Mouse (Mus musculus) embryonic facial prominence, embryonic 10.5 days (tissue): ENCODE data around the gene Mprip. TPM values are rescaled to one million over a fixed set of nuclear protein-coding genes. Genes with fewer than 3 reads are reported as not detected.
A peak's percentile ranks its signal among the peaks of the same experiment; 100 is the strongest.
"Not testable (repeated sequence)": the region's sequence is repeated elsewhere in the genome, so short reads cannot be mapped to it uniquely, and the experiment has no call there.

ENCODE experiments used
- DNase-seq: peaks from one replicate; pipeline ENCODE4 v3.0.0-alpha.2; 2017; ENCODE audit warnings: low spot score
- H3K27ac ChIP-seq: fragments of 300-500 bp; sonication (generic); replicated peaks from 2 replicates; pipeline ENCODE4 v1.5.1; 2016; ENCODE audit warnings: mild to moderate bottlenecking
- H3K27me3 ChIP-seq: fragments of 300-500 bp; sonication (generic); replicated peaks from 2 replicates; pipeline ENCODE4 v1.6.1; 2016; ENCODE audit warnings: low read depth, mild to moderate bottlenecking; ENCODE audit not compliant: poor library complexity, severe bottlenecking
- H3K36me3 ChIP-seq: fragments of 300-500 bp; sonication (generic); replicated peaks from 2 replicates; pipeline ENCODE4 v1.6.1; 2016; ENCODE audit warnings: mild to moderate bottlenecking, moderate library complexity
- H3K4me1 ChIP-seq: fragments of 300-500 bp; sonication (generic); 2 replicates; pipeline ENCODE4 v1.6.1; 2016
- H3K4me3 ChIP-seq: fragments of 300-500 bp; sonication (generic); 2 replicates; pipeline ENCODE4 v1.5.1; 2016; ENCODE audit warnings: mild to moderate bottlenecking, moderate library complexity
- H3K9me3 ChIP-seq: fragments of 300-500 bp; sonication (generic); 2 replicates; pipeline ENCODE4 v1.6.1; 2016; ENCODE audit warnings: mild to moderate bottlenecking
- WGBS: fragments of 180-500 bp; shearing (Covaris S2); methylation state at CpG from one replicate; pipeline ENCODE4 v1.1.7; 2016; 5-methylcytosine and 5-hydroxymethylcytosine counted together
- polyA plus RNA-seq: library from polyadenylated mRNA; unstranded; fragments of >200 nt; fragmentation: Nextera tagmentation; extraction: Ambion mirVana; gene quantifications from 2 replicates; pipeline ENCODE4 v1.2.1, GENCODE M21; 2016

Mprip gene
- polyA plus RNA-seq, 1 experiment from 2014 or later, result 40.8 TPM

- Histone ChIP-seq H3K9me3 (no peaks in the 10 kb centered on the region), H3K27me3 (peaks cover 11% of the 10 kb centered on the region), H3K4me3 (peak overlapping the region; percentile 80), H3K36me3 (peaks cover 9% of the 10 kb centered on the region), H3K4me1 (peaks cover 47% of the 10 kb centered on the region), H3K27ac (peak overlapping the region; percentile 92)
- DNase-seq, result peak; percentile 98
- WGBS, result 3% methylated on average over 82 of the region's 82 CpGs
Observed at GRCm38 (mm10) chr11:59662249-59662788, 1.2 kb downstream of the Mprip start.

- Histone ChIP-seq H3K27me3 (peaks cover 11% of the 10 kb centered on the region), H3K4me1 (peaks cover 48% of the 10 kb centered on the region), H3K9me3 (no peaks in the 10 kb centered on the region), H3K4me3 (peak overlapping the region; percentile 80), H3K36me3 (peaks cover 9% of the 10 kb centered on the region), H3K27ac (peak overlapping the region; percentile 92)
- peak; percentile 50 for DNase-seq
- WGBS, result 5% methylated on average over 30 of the region's 30 CpGs
Observed at GRCm38 (mm10) chr11:59662877-59663775, 2.0 kb downstream of the Mprip start.

- peaks cover 46% of the 10 kb centered on the region for H3K4me1 ChIP-seq
- H3K4me3 ChIP-seq, result peak overlapping the region; percentile 80
- DNase-seq, result peak; percentile 14
- peaks cover 11% of the 10 kb centered on the region for H3K27me3 ChIP-seq
- H3K36me3 ChIP-seq, result peaks cover 9% of the 10 kb centered on the region
- 15% methylated on average over 3 of the region's 3 CpGs for WGBS
- no peaks in the 10 kb centered on the region for H3K9me3 ChIP-seq
- no peak overlapping the region for H3K27ac ChIP-seq
Observed at GRCm38 (mm10) chr11:59663776-59664320, 2.7 kb downstream of the Mprip start.

GRCm38 (mm10) chr11:59664818-59665217 is 3.7 kb downstream of the Mprip start:
- Histone ChIP-seq H3K4me3 (peak overlapping the region; percentile 80), H3K4me1 (peaks cover 46% of the 10 kb centered on the region), H3K36me3 (peaks cover 9% of the 10 kb centered on the region), H3K27ac (no peak overlapping the region), H3K9me3 (no peaks in the 10 kb centered on the region), H3K27me3 (peaks cover 7% of the 10 kb centered on the region)
- peak; percentile 32 for DNase-seq
- WGBS, result 32% methylated on average over 3 of the region's 3 CpGs

DNA sequence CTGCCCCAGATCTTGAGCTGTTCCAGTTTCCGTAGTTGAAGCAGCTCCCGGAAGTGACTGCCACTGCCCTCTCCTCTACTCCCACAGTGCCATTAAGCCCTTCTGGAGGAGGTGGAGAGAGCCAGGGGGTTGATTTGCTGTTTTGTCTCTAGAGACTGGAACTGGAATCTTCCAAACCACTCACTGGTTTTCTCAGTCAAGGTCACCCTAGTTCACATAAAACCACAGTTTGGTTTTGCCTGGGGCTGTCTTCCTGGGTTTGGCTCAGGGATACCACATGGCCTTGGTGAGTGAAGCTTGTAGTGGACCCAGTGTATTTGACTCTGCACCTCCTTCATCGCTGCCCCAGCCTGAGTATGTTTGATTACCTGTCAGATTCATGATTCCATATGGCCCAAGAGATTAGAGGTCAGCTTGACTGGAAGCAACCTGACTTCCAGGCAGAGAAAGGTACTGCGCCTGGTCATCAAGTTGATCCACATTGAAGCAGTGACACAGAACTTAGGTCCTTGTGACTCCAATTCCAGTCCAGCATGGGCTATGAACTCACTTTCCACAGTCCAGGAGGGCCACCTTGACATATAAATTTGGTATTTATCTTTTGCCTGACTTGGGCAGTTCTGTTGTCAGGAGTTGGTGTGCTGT is 10.1 kb downstream of the Mprip start:
- Histone ChIP-seq H3K27me3 (no peaks in the 10 kb centered on the region), H3K36me3 (peaks cover 11% of the 10 kb centered on the region), H3K4me1 (peaks cover 24% of the 10 kb centered on the region), H3K9me3 (no peaks in the 10 kb centered on the region), H3K4me3 (no peak overlapping the region), H3K27ac (no peak overlapping the region)
- WGBS, result 79% methylated on average over 4 of the region's 4 CpGs
- DNase-seq, result no peak

DNA sequence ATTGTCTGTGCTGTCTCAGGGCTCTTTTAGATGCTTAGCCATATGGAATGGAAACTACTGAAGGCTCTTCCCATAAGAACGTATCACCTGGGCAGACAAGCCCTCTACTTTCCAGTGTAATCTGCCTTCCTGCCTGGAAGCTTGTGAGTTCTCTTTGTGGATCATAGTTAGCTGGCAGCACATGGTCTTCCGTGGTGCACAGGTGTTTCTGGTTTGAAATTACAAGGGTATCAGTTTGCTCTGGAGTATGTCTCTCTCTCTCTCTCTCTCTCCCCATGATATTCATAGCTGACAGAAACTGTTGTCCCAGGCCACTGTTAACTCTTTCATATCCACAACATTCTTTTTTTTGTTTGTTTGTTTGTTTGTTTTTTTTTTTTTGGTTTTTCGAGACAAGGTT is 12.9 kb downstream of the Mprip start:
- 71% methylated on average over 3 of the region's 3 CpGs for WGBS
- H3K27ac ChIP-seq, result no peak overlapping the region
- peaks cover 21% of the 10 kb centered on the region for H3K4me1 ChIP-seq
- no peaks in the 10 kb centered on the region for H3K27me3 ChIP-seq
- no peak overlapping the region for H3K4me3 ChIP-seq
- no peak for DNase-seq
- no peaks in the 10 kb centered on the region for H3K9me3 ChIP-seq
- peaks cover 25% of the 10 kb centered on the region for H3K36me3 ChIP-seq

- not testable (repeated sequence) for H3K4me3 ChIP-seq, DNase-seq, H3K27me3 ChIP-seq, H3K9me3 ChIP-seq, H3K27ac ChIP-seq
- 97% methylated on average over 8 of the region's 8 CpGs for WGBS
- Histone ChIP-seq H3K4me1 (peaks cover 21% of the 10 kb centered on the region), H3K36me3 (peaks cover 32% of the 10 kb centered on the region)
Observed at GRCm38 (mm10) chr11:59674746-59675145, 13.6 kb downstream of the Mprip start.

- Histone ChIP-seq H3K36me3 (peaks cover 45% of the 10 kb centered on the region), H3K9me3 (no peaks in the 10 kb centered on the region), H3K4me1 (peaks cover 8% of the 10 kb centered on the region), H3K27me3 (no peaks in the 10 kb centered on the region), H3K27ac (no peak overlapping the region), H3K4me3 (no peak overlapping the region)
- 93% methylated on average over 2 of the region's 2 CpGs for WGBS
- DNase-seq, result no peak
Observed at GRCm38 (mm10) chr11:59677767-59678166, 16.7 kb downstream of the Mprip start.

DNA sequence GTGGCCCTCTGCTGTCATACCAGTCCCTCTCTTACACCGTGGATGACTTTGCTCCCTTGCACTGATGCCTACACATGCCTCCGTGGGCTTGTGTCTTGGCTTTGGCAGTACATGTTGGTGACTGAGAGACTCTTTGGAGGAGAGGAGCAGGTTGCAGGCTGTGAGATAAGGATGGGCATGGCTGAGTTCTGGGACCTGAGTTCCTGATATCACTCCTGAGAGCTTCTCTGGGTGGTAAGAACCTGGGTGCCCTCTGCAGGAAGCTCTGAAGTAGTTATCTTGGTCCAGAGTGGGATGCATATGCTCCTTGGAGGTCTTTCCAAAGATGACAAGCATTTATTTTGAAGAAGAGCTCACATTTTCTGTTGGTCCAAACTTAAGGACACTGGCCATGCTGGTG is 17.6 kb downstream of the Mprip start:
- WGBS, result 87% methylated on average over 2 of the region's 2 CpGs

DNA sequence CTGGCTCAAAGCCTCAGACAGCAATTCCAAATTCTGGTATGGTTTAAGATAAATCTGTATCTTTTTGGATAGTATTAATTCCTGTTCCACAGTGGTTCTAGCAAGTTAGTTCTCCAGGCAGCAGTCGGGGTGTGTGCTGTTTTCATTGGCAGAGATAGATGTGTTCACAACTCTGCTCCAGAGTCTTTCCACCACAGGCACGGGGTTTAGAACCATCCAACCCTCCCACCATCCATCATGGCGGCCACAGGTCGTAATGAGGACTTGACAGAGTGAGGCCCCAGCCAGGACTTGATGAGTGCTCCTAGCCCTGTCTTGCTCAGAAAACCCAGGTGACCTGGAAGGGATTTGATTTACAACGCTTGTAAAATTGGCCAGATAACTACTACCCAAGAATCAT is 19.0 kb downstream of the Mprip start:
- 94% methylated on average over 5 of the region's 5 CpGs for WGBS
- no peak overlapping the region for H3K27ac ChIP-seq
- no peaks in the 10 kb centered on the region for H3K4me1 ChIP-seq
- peaks cover 53% of the 10 kb centered on the region for H3K36me3 ChIP-seq
- H3K27me3 ChIP-seq, result no peaks in the 10 kb centered on the region
- H3K4me3 ChIP-seq, result no peak overlapping the region
- no peak for DNase-seq
- H3K9me3 ChIP-seq, result no peaks in the 10 kb centered on the region

More for the DNA sequence above, 17.6 kb downstream of the Mprip start:
- Histone ChIP-seq H3K9me3 (no peaks in the 10 kb centered on the region), H3K36me3 (peaks cover 45% of the 10 kb centered on the region), H3K27me3 (no peaks in the 10 kb centered on the region), H3K4me3 (no peak overlapping the region), H3K27ac (no peak overlapping the region), H3K4me1 (peaks cover 3% of the 10 kb centered on the region; the same call in 1 of the 2 replicates)
- DNase-seq, result no peak

DNA sequence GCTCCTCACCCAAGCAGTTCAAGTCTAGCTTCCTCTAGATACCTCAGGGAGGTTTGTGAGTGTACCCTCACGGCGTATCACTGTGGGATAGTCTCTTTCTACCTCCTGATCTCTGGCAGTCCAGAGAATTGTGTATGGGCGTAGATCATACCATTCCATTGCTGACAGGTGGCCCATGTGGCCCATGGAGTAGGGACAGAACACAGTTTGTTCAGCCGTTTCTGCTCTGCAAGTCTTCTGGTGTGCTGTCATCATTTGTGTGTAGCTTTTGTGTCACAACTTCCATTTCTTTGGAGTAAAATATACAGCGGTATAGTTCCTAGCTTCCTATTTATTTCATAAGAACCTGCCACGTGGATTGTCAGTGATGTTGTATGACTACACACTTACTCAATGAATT is 23.9 kb downstream of the Mprip start:
- Histone ChIP-seq H3K9me3 (no peaks in the 10 kb centered on the region), H3K27me3 (no peaks in the 10 kb centered on the region), H3K36me3 (peaks cover 30% of the 10 kb centered on the region), H3K4me1 (no peaks in the 10 kb centered on the region), H3K4me3 (no peak overlapping the region), H3K27ac (no peak overlapping the region)
- 92% methylated on average over 6 of the region's 6 CpGs for WGBS
- no peak for DNase-seq

DNA sequence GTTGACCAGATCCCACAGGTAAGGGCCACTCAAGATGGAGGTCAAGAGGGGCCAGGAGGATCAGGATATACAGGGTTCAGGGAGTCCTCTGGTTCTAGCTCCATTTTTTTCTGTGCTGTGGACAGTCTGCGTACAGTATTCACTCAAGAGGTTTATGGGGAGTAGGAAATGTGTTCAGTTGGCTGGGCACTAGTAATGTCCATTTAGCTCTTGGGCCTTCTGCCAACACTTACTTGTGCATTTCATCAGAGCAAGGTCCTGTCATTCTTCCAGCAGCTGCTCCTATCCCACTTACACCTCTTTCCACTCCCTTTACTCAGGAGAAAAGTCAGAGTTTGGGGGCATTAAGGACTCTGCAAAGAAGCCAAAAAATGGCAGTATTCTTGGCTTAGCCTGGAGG is 33.4 kb downstream of the Mprip start:
- no peaks in the 10 kb centered on the region for H3K9me3 ChIP-seq
- H3K27ac ChIP-seq, result no peak overlapping the region
- 86% methylated on average over 1 of the region's 1 CpGs for WGBS

More for the DNA sequence above, 33.4 kb downstream of the Mprip start:
- no peak for DNase-seq
- H3K4me1 ChIP-seq, result peaks cover 9% of the 10 kb centered on the region
- no peaks in the 10 kb centered on the region for H3K27me3 ChIP-seq
- peaks cover 37% of the 10 kb centered on the region for H3K36me3 ChIP-seq
- H3K4me3 ChIP-seq, result no peak overlapping the region
